Mouse (Mus musculus) kidney, adult 2 months (tissue): ENCODE results near the gene Plaur. TPM values are rescaled to one million over a fixed set of nuclear protein-coding genes. Genes with fewer than 3 reads are reported as not detected.

Experiments used
- DNase-seq: peaks from one replicate; pipeline ENCODE4 v3.0.0; 2021
- H3K27ac ChIP-seq: fragments of 200-500 bp; 2 replicates; pipeline ENCODE4 v1.5.1; 2012; ENCODE audit warnings: low read depth, low read length, control low read depth, inconsistent platforms; ENCODE audit not compliant: insufficient read depth
- H3K27me3 ChIP-seq: fragments of 200-500 bp; replicated peaks from 2 replicates; pipeline ENCODE4 v1.6.1; 2012; ENCODE audit warnings: mild to moderate bottlenecking, moderate library complexity, low read length, inconsistent platforms; ENCODE audit not compliant: control insufficient read depth, insufficient read depth
- H3K36me3 ChIP-seq: fragments of 200-500 bp; 2 replicates; pipeline ENCODE4 v1.6.1; 2012; ENCODE audit warnings: mild to moderate bottlenecking, moderate library complexity, low read length, inconsistent platforms; ENCODE audit not compliant: control insufficient read depth, insufficient read depth
- H3K4me1 ChIP-seq: fragments of 200-500 bp; 2 replicates; pipeline ENCODE4 v1.6.1; 2011; ENCODE audit warnings: low read length; ENCODE audit not compliant: control insufficient read depth, insufficient read depth
- H3K4me3 ChIP-seq: fragments of 200-500 bp; 2 replicates; pipeline ENCODE4 v1.5.1; 2011; ENCODE audit warnings: mild to moderate bottlenecking, low read depth, low read length, control low read depth; ENCODE audit not compliant: insufficient read depth
- CTCF ChIP-seq: fragments of 200-500 bp; conservative IDR thresholded peaks from 2 replicates; pipeline ENCODE4 v1.5.1; 2011; ENCODE audit warnings: low read depth, mild to moderate bottlenecking, control low read depth, low read length, moderate library complexity, mixed read lengths; ENCODE audit not compliant: insufficient read depth, insufficient read length
- POLR2A ChIP-seq: fragments of 200-500 bp; IDR thresholded peaks from one replicate; pipeline ENCODE4 v1.6.1; 2011; ENCODE audit warnings: low read depth, low read length, control low read depth
- WGBS: fragments of 180-500 bp; shearing (Covaris S2); methylation state at CpG from one replicate; pipeline ENCODE4 v1.1.7; 2018; 5-methylcytosine and 5-hydroxymethylcytosine counted together
- polyA plus RNA-seq: library from polyadenylated mRNA; depleted of rRNA; stranded (reverse); fragments of >200 nt; gene quantifications from 2 replicates; pipeline ENCODE4 v1.2.3, GENCODE M21; 2012

Plaur gene
- polyA plus RNA-seq, 1 experiment = 10.1 TPM

GRCm38 (mm10) chr7:24486654-24487130, 24.4 kb downstream of the Plaur start:
- Histone ChIP-seq H3K4me3 (no peak overlapping the region), H3K4me1 (peaks cover 5% of the 10 kb centered on the region), H3K36me3 (no peaks in the 10 kb centered on the region), H3K27me3 (no peaks in the 10 kb centered on the region), H3K27ac (peak overlapping the region; percentile 33; the same call in 1 of the 2 replicates)
- no peak for TF ChIP-seq POLR2A
- no peak for TF ChIP-seq CTCF
- WGBS = 39% methylated on average over 9 of the region's 9 CpGs
- DNase-seq = no peak

GRCm38 (mm10) chr7:24487403-24487802, 25.1 kb downstream of the Plaur start:
- H3K4me3 ChIP-seq = no peak overlapping the region
- peak overlapping the region; percentile 33; the same call in 1 of the 2 replicates for H3K27ac ChIP-seq
- TF ChIP-seq CTCF (no peak), POLR2A (no peak)
- no peak for DNase-seq
- peaks cover 5% of the 10 kb centered on the region for H3K4me1 ChIP-seq
- H3K36me3 ChIP-seq = no peaks in the 10 kb centered on the region
- no peaks in the 10 kb centered on the region for H3K27me3 ChIP-seq
- WGBS = 29% methylated on average over 3 of the region's 3 CpGs

GRCm38 (mm10) chr7:24488303-24488702, 26.0 kb downstream of the Plaur start:
- Histone ChIP-seq H3K27me3 (no peaks in the 10 kb centered on the region), H3K36me3 (no peaks in the 10 kb centered on the region)
- 90% methylated on average over 8 of the region's 8 CpGs for WGBS

GRCm38 (mm10) chr7:24499856-24500577, 37.7 kb downstream of the Plaur start:
- TF ChIP-seq POLR2A (no peak), CTCF (no peak)
- Histone ChIP-seq H3K27ac (no peak overlapping the region), H3K4me1 (no peaks in the 10 kb centered on the region; the same call in 1 of the 2 replicates), H3K36me3 (no peaks in the 10 kb centered on the region), H3K4me3 (no peak overlapping the region), H3K27me3 (no peaks in the 10 kb centered on the region)
- 12% methylated on average over 43 of the region's 43 CpGs for WGBS
- DNase-seq = peak; percentile 60

More at GRCm38 (mm10) chr7:24488303-24488702, 26.0 kb downstream of the Plaur start:
- H3K4me1 ChIP-seq = peaks cover 5% of the 10 kb centered on the region
- no peak for DNase-seq
- H3K27ac ChIP-seq = no peak overlapping the region
- TF ChIP-seq POLR2A (no peak), CTCF (no peak)
- no peak overlapping the region for H3K4me3 ChIP-seq

GRCm38 (mm10) chr7:24500929-24501328, 38.6 kb downstream of the Plaur start:
- Histone ChIP-seq H3K4me1 (peaks cover 4% of the 10 kb centered on the region; the same call in 1 of the 2 replicates), H3K27ac (no peak overlapping the region), H3K36me3 (no peaks in the 10 kb centered on the region), H3K27me3 (no peaks in the 10 kb centered on the region), H3K4me3 (no peak overlapping the region)
- DNase-seq = peak; percentile 24
- 50% methylated on average over 7 of the region's 7 CpGs for WGBS
- TF ChIP-seq CTCF (peak; percentile 37), POLR2A (no peak)

GRCm38 (mm10) chr7:24501492-24501891, 39.2 kb downstream of the Plaur start:
- Histone ChIP-seq H3K27me3 (no peaks in the 10 kb centered on the region), H3K27ac (no peak overlapping the region), H3K4me3 (no peak overlapping the region), H3K36me3 (no peaks in the 10 kb centered on the region), H3K4me1 (peaks cover 4% of the 10 kb centered on the region; the same call in 1 of the 2 replicates)
- 67% methylated on average over 21 of the region's 21 CpGs for WGBS
- DNase-seq = peak; percentile 39
- TF ChIP-seq POLR2A (no peak), CTCF (peak; percentile 31)

- Histone ChIP-seq H3K27me3 (no peaks in the 10 kb centered on the region), H3K4me3 (no peak overlapping the region), H3K27ac (no peak overlapping the region), H3K4me1 (peaks cover 7% of the 10 kb centered on the region; the same call in 1 of the 2 replicates), H3K36me3 (no peaks in the 10 kb centered on the region)
- TF ChIP-seq POLR2A = no peak
- no peak for TF ChIP-seq CTCF
- WGBS = 30% methylated on average over 10 of the region's 10 CpGs
- DNase-seq = no peak
These were observed 41.7 kb downstream of the Plaur start for GRCm38 (mm10) chr7:24504004-24504403.

GRCm38 (mm10) chr7:24504868-24505267, 42.6 kb downstream of the Plaur start:
- Histone ChIP-seq H3K36me3 (no peaks in the 10 kb centered on the region), H3K4me1 (peaks cover 11% of the 10 kb centered on the region; the same call in 1 of the 2 replicates), H3K4me3 (no peak overlapping the region), H3K27me3 (no peaks in the 10 kb centered on the region), H3K27ac (no peak overlapping the region)
- 36% methylated on average over 4 of the region's 4 CpGs for WGBS
- no peak for DNase-seq
- TF ChIP-seq CTCF (no peak), POLR2A (no peak)
